Mouse (Mus musculus) thymus, adult 2 months (tissue): ENCODE results near the gene Map2k2.

ENCODE experiments used
- CTCF ChIP-seq: fragments of 200-500 bp; IDR thresholded peaks from 2 replicates; pipeline ENCODE4 v1.5.1; 2012; ENCODE audit warnings: mild to moderate bottlenecking, control low read depth, low read length, moderate library complexity, borderline replicate concordance; ENCODE audit not compliant: control insufficient read depth, poor library complexity, insufficient read depth; ENCODE audit errors: extremely low read depth
- POLR2A ChIP-seq: fragments of 200-500 bp; IDR thresholded peaks from 2 replicates; pipeline ENCODE4 v1.6.1; 2012; ENCODE audit warnings: mild to moderate bottlenecking, low read length, control low read depth, moderate library complexity; ENCODE audit not compliant: control insufficient read depth, poor library complexity, insufficient read depth; ENCODE audit errors: extremely low read depth

- TF ChIP-seq CTCF = no peak
- TF ChIP-seq POLR2A = no peak
These were observed 13.9 kb downstream of the Map2k2 start for GRCm38 (mm10) chr10:81119625-81120024.
